Mouse (Mus musculus) hindbrain, embryonic 12.5 days (tissue): Measurements from ENCODE around the gene Opn1sw. TPM values are rescaled to one million over a fixed set of nuclear protein-coding genes. Genes with fewer than 3 reads are reported as not detected.
"Not testable (repeated sequence)": the region's sequence is repeated elsewhere in the genome, so short reads cannot be mapped to it uniquely, and the experiment has no call there.

Source experiments
- ATAC-seq: fragments of 200-750 bp; cut with Nextera tagmentation; 2 replicates; pipeline ENCODE4 v1.8.0; 2017; ENCODE audit warnings: moderate TSS enrichment; ENCODE audit not compliant: low FRiP score
- H3K27ac ChIP-seq: fragments of 300-500 bp; sonication (generic); 2 replicates; pipeline ENCODE4 v1.5.1; 2016; ENCODE audit warnings: mild to moderate bottlenecking
- H3K27me3 ChIP-seq: fragments of 300-500 bp; sonication (generic); 2 replicates; pipeline ENCODE4 v1.6.1; 2016; ENCODE audit warnings: mild to moderate bottlenecking
- H3K36me3 ChIP-seq: fragments of 300-500 bp; sonication (generic); 2 replicates; pipeline ENCODE4 v1.6.1; 2016; ENCODE audit warnings: mild to moderate bottlenecking
- H3K4me1 ChIP-seq: fragments of 300-500 bp; sonication (generic); 2 replicates; pipeline ENCODE4 v1.6.1; 2016
- H3K4me2 ChIP-seq: fragments of 300-500 bp; sonication (generic); replicated peaks from 2 replicates; pipeline ENCODE4 v1.6.1; 2016; ENCODE audit warnings: mild to moderate bottlenecking
- H3K4me3 ChIP-seq: fragments of 300-500 bp; sonication (generic); 2 replicates; pipeline ENCODE4 v1.5.1; 2016; ENCODE audit warnings: mild to moderate bottlenecking
- H3K9ac ChIP-seq: fragments of 300-500 bp; sonication (generic); 2 replicates; pipeline ENCODE4 v1.6.1; 2016; ENCODE audit warnings: mild to moderate bottlenecking, moderate library complexity
- H3K9me3 ChIP-seq: fragments of 300-500 bp; sonication (generic); replicated peaks from 2 replicates; pipeline ENCODE4 v1.6.1; 2016; ENCODE audit warnings: mild to moderate bottlenecking
- WGBS: fragments of 180-500 bp; shearing (Covaris S2); methylation state at CpG from one replicate; pipeline ENCODE4 v1.1.7; 2016; 5-methylcytosine and 5-hydroxymethylcytosine counted together
- polyA plus RNA-seq: library from polyadenylated mRNA; unstranded; fragments of >200 nt; fragmentation: Nextera tagmentation; extraction: Ambion mirVana; gene quantifications from 2 replicates; pipeline ENCODE4 v1.2.1, GENCODE M21; 2016

The Opn1sw gene
- polyA plus RNA-seq, 1 experiment from 2014 or later, result 0.25 TPM

GRCm38 (mm10) chr6:29391241-29391640 lies 3.0 kb upstream of the Opn1sw start:
- not testable (repeated sequence) for H3K4me2 ChIP-seq, ATAC-seq, H3K9ac ChIP-seq, H3K27ac ChIP-seq, H3K4me1 ChIP-seq, H3K9me3 ChIP-seq, H3K4me3 ChIP-seq, H3K36me3 ChIP-seq
- H3K27me3 ChIP-seq, result peaks cover 33% of the 10 kb centered on the region
- 76% methylated on average over 8 of the region's 8 CpGs for WGBS

DNA sequence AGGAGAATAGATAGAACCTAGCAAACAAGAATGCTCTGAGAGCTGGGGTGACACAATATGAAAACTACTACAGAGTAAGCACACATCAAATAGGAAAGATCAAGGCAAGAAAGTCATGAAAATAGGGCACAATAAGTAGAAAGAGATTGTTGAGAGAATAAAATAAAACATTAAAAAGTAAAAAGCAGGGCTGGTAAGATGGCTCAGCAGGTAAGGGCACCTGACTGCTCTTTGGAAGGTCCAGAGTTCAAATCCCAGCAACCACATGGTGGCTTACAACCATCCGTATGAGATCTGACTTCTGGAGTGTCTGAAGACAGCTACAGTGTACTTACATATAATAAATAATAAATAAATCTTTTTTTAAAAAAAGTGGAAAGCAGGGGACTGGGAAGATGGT lies 2.2 kb upstream of the Opn1sw start:
- ATAC-seq, H3K4me1 ChIP-seq, H3K4me3 ChIP-seq, H3K9me3 ChIP-seq, H3K36me3 ChIP-seq, H3K9ac ChIP-seq, H3K4me2 ChIP-seq, H3K27ac ChIP-seq: not testable (repeated sequence)
- peaks cover 32% of the 10 kb centered on the region for H3K27me3 ChIP-seq
- 83% methylated on average over 1 of the region's 1 CpGs for WGBS

GRCm38 (mm10) chr6:29389425-29389824 lies 1.2 kb upstream of the Opn1sw start:
- Histone ChIP-seq H3K4me3 (no peak overlapping the region), H3K27ac (no peak overlapping the region), H3K9me3 (no peaks in the 10 kb centered on the region), H3K4me1 (peaks cover 4% of the 10 kb centered on the region), H3K9ac (no peak overlapping the region), H3K4me2 (no peak overlapping the region), H3K27me3 (peaks cover 21% of the 10 kb centered on the region), H3K36me3 (no peaks in the 10 kb centered on the region)
- ATAC-seq, result no peak
- WGBS, result 62% methylated on average over 9 of the region's 9 CpGs

- Histone ChIP-seq H3K36me3 (no peaks in the 10 kb centered on the region), H3K27me3 (peaks cover 16% of the 10 kb centered on the region), H3K4me1 (peaks cover 4% of the 10 kb centered on the region), H3K27ac (no peak overlapping the region), H3K9ac (no peak overlapping the region), H3K4me2 (peak overlapping the region; percentile 36; the same call in 1 of the 2 replicates), H3K9me3 (no peaks in the 10 kb centered on the region), H3K4me3 (no peak overlapping the region)
- no peak for ATAC-seq
- 13% methylated on average over 11 of the region's 11 CpGs for WGBS
These were observed 375 bp upstream of the Opn1sw start for GRCm38 (mm10) chr6:29388606-29389080.

- Histone ChIP-seq H3K4me3 (no peak overlapping the region), H3K9ac (no peak overlapping the region), H3K27me3 (no peaks in the 10 kb centered on the region; the same call in 1 of the 2 replicates), H3K4me1 (no peaks in the 10 kb centered on the region), H3K27ac (no peak overlapping the region), H3K9me3 (no peaks in the 10 kb centered on the region), H3K36me3 (peaks cover 15% of the 10 kb centered on the region), H3K4me2 (no peak overlapping the region)
- ATAC-seq, result no peak
- 46% methylated on average over 2 of the region's 2 CpGs for WGBS
These were observed 5.8 kb downstream of the Opn1sw start for GRCm38 (mm10) chr6:29382442-29382841.

GRCm38 (mm10) chr6:29379954-29380353 lies 8.3 kb downstream of the Opn1sw start:
- ATAC-seq, result no peak
- no peaks in the 10 kb centered on the region for H3K9me3 ChIP-seq
- 94% methylated on average over 6 of the region's 6 CpGs for WGBS
- H3K4me1 ChIP-seq, result no peaks in the 10 kb centered on the region
- H3K9ac ChIP-seq, result no peak overlapping the region
- no peaks in the 10 kb centered on the region for H3K27me3 ChIP-seq
- no peak overlapping the region for H3K4me3 ChIP-seq
- H3K27ac ChIP-seq, result no peak overlapping the region
- H3K36me3 ChIP-seq, result peaks cover 38% of the 10 kb centered on the region
- no peak overlapping the region for H3K4me2 ChIP-seq

- Histone ChIP-seq H3K4me1 (no peaks in the 10 kb centered on the region), H3K9ac (no peak overlapping the region), H3K4me2 (no peak overlapping the region), H3K9me3 (no peaks in the 10 kb centered on the region), H3K27ac (no peak overlapping the region), H3K4me3 (no peak overlapping the region), H3K36me3 (peaks cover 50% of the 10 kb centered on the region), H3K27me3 (no peaks in the 10 kb centered on the region)
- WGBS, result 94% methylated on average over 10 of the region's 10 CpGs
- ATAC-seq, result no peak
These were observed 9.6 kb downstream of the Opn1sw start for GRCm38 (mm10) chr6:29378678-29379077.

DNA sequence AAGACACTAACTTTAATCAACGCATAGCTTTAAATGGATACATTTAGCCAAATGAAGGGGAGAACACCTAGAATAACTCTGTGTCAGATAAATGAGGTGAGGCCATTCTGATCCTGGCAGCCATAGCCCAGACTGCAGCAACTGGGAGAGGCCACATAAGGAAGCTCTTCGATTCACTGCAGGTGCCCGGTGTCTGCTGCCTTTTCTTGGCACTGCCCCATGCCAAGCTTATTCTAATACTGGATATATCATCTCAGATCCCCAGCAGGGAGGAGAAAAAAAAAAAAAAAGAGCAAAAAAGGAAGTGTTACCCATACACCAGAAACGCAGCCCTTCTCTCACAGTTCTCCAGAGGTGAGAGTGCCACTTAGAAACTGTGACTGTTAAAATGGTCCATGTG lies 10.9 kb downstream of the Opn1sw start:
- no peaks in the 10 kb centered on the region for H3K27me3 ChIP-seq
- no peak overlapping the region for H3K4me2 ChIP-seq
- H3K36me3 ChIP-seq, result peaks cover 61% of the 10 kb centered on the region
- no peaks in the 10 kb centered on the region for H3K4me1 ChIP-seq
- no peak for ATAC-seq
- H3K9me3 ChIP-seq, result no peaks in the 10 kb centered on the region
- H3K27ac ChIP-seq, result no peak overlapping the region
- H3K4me3 ChIP-seq, result no peak overlapping the region
- no peak overlapping the region for H3K9ac ChIP-seq
- 92% methylated on average over 4 of the region's 4 CpGs for WGBS

DNA sequence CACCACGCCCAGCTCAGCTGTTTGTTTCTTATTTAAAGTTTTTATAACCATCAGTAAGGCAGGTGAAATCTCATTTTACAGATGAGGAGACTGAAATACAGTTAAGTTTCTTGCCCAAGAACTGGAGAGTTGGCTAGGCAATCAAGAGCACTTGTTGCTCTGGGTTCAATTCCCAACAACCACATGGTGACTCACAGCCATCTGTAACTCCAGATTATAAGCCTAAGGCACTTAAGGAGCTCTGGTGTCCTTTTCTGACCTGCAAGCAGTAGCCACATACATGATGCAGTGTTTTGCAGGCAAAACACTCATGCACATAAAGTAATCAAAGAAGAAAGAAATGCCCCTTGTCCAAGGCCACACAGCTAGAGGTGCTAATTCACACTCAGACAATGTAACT lies 23.0 kb downstream of the Opn1sw start:
- no peaks in the 10 kb centered on the region for H3K9me3 ChIP-seq
- WGBS, result 97% methylated on average over 1 of the region's 1 CpGs
- H3K9ac ChIP-seq, result no peak overlapping the region
- H3K27me3 ChIP-seq, result no peaks in the 10 kb centered on the region
- no peaks in the 10 kb centered on the region for H3K4me1 ChIP-seq
- no peak overlapping the region for H3K4me2 ChIP-seq
- H3K27ac ChIP-seq, result no peak overlapping the region
- H3K36me3 ChIP-seq, result peaks cover 25% of the 10 kb centered on the region
- no peak overlapping the region for H3K4me3 ChIP-seq
- ATAC-seq, result no peak

DNA sequence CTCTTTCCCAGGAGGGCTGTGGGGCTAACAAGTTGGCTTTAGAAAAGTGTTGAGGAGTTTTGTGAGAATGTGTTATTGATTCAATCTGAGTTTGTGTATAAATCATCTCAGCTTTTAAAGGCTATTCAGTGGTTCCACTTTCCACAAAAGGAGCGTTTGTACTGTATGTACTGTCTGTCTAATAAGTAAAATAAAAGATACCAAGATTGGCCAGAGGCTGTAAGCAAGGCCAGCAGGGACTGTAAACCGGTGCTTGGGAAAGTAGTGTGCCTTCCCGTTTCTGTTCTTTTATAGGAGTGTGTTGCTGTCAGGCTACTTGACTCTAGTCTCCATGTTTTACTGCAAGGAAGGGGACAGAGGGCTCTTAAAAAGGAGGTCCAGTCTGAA lies 25.1 kb downstream of the Opn1sw start:
- Histone ChIP-seq H3K36me3 (peaks cover 32% of the 10 kb centered on the region), H3K4me1 (no peaks in the 10 kb centered on the region), H3K9ac (no peak overlapping the region), H3K9me3 (no peaks in the 10 kb centered on the region), H3K4me3 (no peak overlapping the region), H3K27ac (no peak overlapping the region), H3K27me3 (no peaks in the 10 kb centered on the region), H3K4me2 (no peak overlapping the region)
- WGBS, result 89% methylated on average over 3 of the region's 3 CpGs
- ATAC-seq, result no peak

- 66% methylated on average over 7 of the region's 7 CpGs for WGBS
- H3K9me3 ChIP-seq, result no peaks in the 10 kb centered on the region
- H3K27ac ChIP-seq, result no peak overlapping the region
- H3K4me3 ChIP-seq, result no peak overlapping the region
- H3K9ac ChIP-seq, result no peak overlapping the region
- no peak overlapping the region for H3K4me2 ChIP-seq
- no peaks in the 10 kb centered on the region for H3K4me1 ChIP-seq
- no peaks in the 10 kb centered on the region for H3K27me3 ChIP-seq
- no peak for ATAC-seq
- H3K36me3 ChIP-seq, result peaks cover 35% of the 10 kb centered on the region
These were observed 25.8 kb downstream of the Opn1sw start for GRCm38 (mm10) chr6:29362246-29363128.

GRCm38 (mm10) chr6:29360211-29360610 lies 28.1 kb downstream of the Opn1sw start:
- H3K4me1 ChIP-seq, result no peaks in the 10 kb centered on the region
- ATAC-seq, result no peak
- peaks cover 19% of the 10 kb centered on the region; the same call in 1 of the 2 replicates for H3K36me3 ChIP-seq

GRCm38 (mm10) chr6:29359386-29359785 lies 28.9 kb downstream of the Opn1sw start:
- ATAC-seq, result no peak
- WGBS, result 94% methylated on average over 3 of the region's 3 CpGs
- Histone ChIP-seq H3K4me3 (no peak overlapping the region), H3K27me3 (no peaks in the 10 kb centered on the region), H3K4me2 (no peak overlapping the region), H3K4me1 (no peaks in the 10 kb centered on the region), H3K36me3 (peaks cover 19% of the 10 kb centered on the region; the same call in 1 of the 2 replicates), H3K9me3 (no peaks in the 10 kb centered on the region), H3K9ac (no peak overlapping the region), H3K27ac (no peak overlapping the region)

More at GRCm38 (mm10) chr6:29360211-29360610, 28.1 kb downstream of the Opn1sw start:
- H3K9me3 ChIP-seq, result no peaks in the 10 kb centered on the region
- no peak overlapping the region for H3K4me3 ChIP-seq
- no peak overlapping the region for H3K27ac ChIP-seq
- no peak overlapping the region for H3K4me2 ChIP-seq
- 92% methylated on average over 6 of the region's 6 CpGs for WGBS
- no peak overlapping the region for H3K9ac ChIP-seq
- no peaks in the 10 kb centered on the region for H3K27me3 ChIP-seq
